Mouse (Mus musculus) hindbrain, postnatal 0 days (tissue): ENCODE measurements around the gene Pxmp4. TPM values are rescaled to one million over a fixed set of nuclear protein-coding genes. Genes with fewer than 3 reads are reported as not detected.

Source experiments
- ATAC-seq: fragments of 200-750 bp; cut with Nextera tagmentation; 2 replicates; pipeline ENCODE4 v1.8.0; 2017; ENCODE audit warnings: mild to moderate bottlenecking, moderate TSS enrichment, moderate library complexity
- DNase-seq: peaks from one replicate; pipeline ENCODE4 v3.0.0-alpha.2; 2015; ENCODE audit warnings: low spot score
- H3K27ac ChIP-seq: fragments of 300-500 bp; sonication (generic); 2 replicates; pipeline ENCODE4 v1.5.1; 2014; ENCODE audit warnings: mild to moderate bottlenecking
- H3K27me3 ChIP-seq: fragments of 300-500 bp; sonication (generic); 2 replicates; pipeline ENCODE4 v1.6.1; 2014; ENCODE audit warnings: low read length, mixed read lengths; ENCODE audit not compliant: insufficient read depth
- H3K36me3 ChIP-seq: fragments of 300-500 bp; sonication (generic); 2 replicates; pipeline ENCODE4 v1.6.1; 2014; ENCODE audit warnings: low read length, mixed read lengths; ENCODE audit not compliant: insufficient read depth
- H3K4me1 ChIP-seq: fragments of 300-500 bp; sonication (generic); 2 replicates; pipeline ENCODE4 v1.6.1; 2014; ENCODE audit warnings: antibody characterized with exemption, low read length, mixed read lengths; ENCODE audit not compliant: insufficient read depth
- H3K4me2 ChIP-seq: fragments of 300-500 bp; sonication (generic); 2 replicates; pipeline ENCODE4 v1.6.1; 2014; ENCODE audit warnings: low read depth, mild to moderate bottlenecking, low read length, moderate library complexity, mixed read lengths
- H3K4me3 ChIP-seq: fragments of 300-500 bp; sonication (generic); 2 replicates; pipeline ENCODE4 v1.5.1; 2014; ENCODE audit warnings: low read length
- H3K9ac ChIP-seq: fragments of 300-500 bp; sonication (generic); replicated peaks from 2 replicates; pipeline ENCODE4 v1.6.1; 2014; ENCODE audit warnings: mild to moderate bottlenecking, low read length, moderate library complexity, mixed read lengths
- H3K9me3 ChIP-seq: fragments of 300-500 bp; sonication (generic); 2 replicates; pipeline ENCODE4 v1.6.1; 2016; ENCODE audit warnings: low read length, mixed read lengths
- CTCF ChIP-seq: IDR thresholded peaks from 2 replicates; pipeline ENCODE4 v1.5.1; 2016; ENCODE audit warnings: antibody characterized with exemption, control low read depth, low read depth
- WGBS: fragments of 180-500 bp; shearing (Covaris S2); extraction: QIAGEN DNeasy Blood & Tissue Kit; methylation state at CpG from one replicate; pipeline ENCODE4 v1.1.7; 2014; 5-methylcytosine and 5-hydroxymethylcytosine counted together
- polyA plus RNA-seq: library from polyadenylated mRNA; unstranded; fragments of >200 nt; fragmentation: Nextera tagmentation; extraction: Ambion mirVana; gene quantifications from 2 replicates; pipeline ENCODE4 v1.2.1, GENCODE M21; 2015
- total RNA-seq: library from RNA; depleted of rRNA; stranded (reverse); fragments of >200 nt; gene quantifications from 2 replicates; pipeline ENCODE4 v1.2.3, GENCODE M21; 2014

Gene Pxmp4
- total and polyA plus RNA-seq, 2 experiments from 2014 or later, result 21.9 to 24.8 TPM

GRCm38 (mm10) chr2:154568329-154569070, 35.0 kb downstream of the Pxmp4 start:
- 12% methylated on average over 10 of the region's 10 CpGs for WGBS
- ATAC-seq, result no peak
- Histone ChIP-seq H3K4me1 (no peaks in the 10 kb centered on the region; the same call in 1 of the 2 replicates), H3K27me3 (no peaks in the 10 kb centered on the region), H3K4me3 (peak overlapping the region; percentile 74), H3K36me3 (no peaks in the 10 kb centered on the region), H3K4me2 (peak overlapping the region; percentile 92), H3K27ac (peak overlapping the region; percentile 74), H3K9me3 (no peaks in the 10 kb centered on the region), H3K9ac (peak overlapping the region; percentile 59)
- no peak for TF ChIP-seq CTCF
- DNase-seq, result peak; percentile 49

GRCm38 (mm10) chr2:154567766-154568165, 35.7 kb downstream of the Pxmp4 start:
- ATAC-seq, result no peak
- H3K36me3 ChIP-seq, result no peaks in the 10 kb centered on the region

GRCm38 (mm10) chr2:154566641-154567040, 36.9 kb downstream of the Pxmp4 start:
- ATAC-seq (no peak), DNase-seq (no peak)
- no peak overlapping the region for H3K4me3 ChIP-seq
- peak overlapping the region; percentile 2; the same call in 1 of the 2 replicates for H3K4me2 ChIP-seq
- no peaks in the 10 kb centered on the region for H3K9me3 ChIP-seq
- TF ChIP-seq CTCF, result no peak
- H3K27ac ChIP-seq, result no peak overlapping the region
- no peaks in the 10 kb centered on the region for H3K27me3 ChIP-seq
- 42% methylated on average over 8 of the region's 8 CpGs for WGBS
- no peaks in the 10 kb centered on the region for H3K36me3 ChIP-seq
- H3K9ac ChIP-seq, result no peak overlapping the region
- no peaks in the 10 kb centered on the region; the same call in 1 of the 2 replicates for H3K4me1 ChIP-seq

More at GRCm38 (mm10) chr2:154567766-154568165, 35.7 kb downstream of the Pxmp4 start:
- Histone ChIP-seq H3K9ac (no peak overlapping the region), H3K4me1 (no peaks in the 10 kb centered on the region; the same call in 1 of the 2 replicates), H3K27me3 (no peaks in the 10 kb centered on the region), H3K4me3 (peak overlapping the region; percentile 74; the same call in 1 of the 2 replicates), H3K9me3 (no peaks in the 10 kb centered on the region), H3K4me2 (peak overlapping the region; percentile 92), H3K27ac (no peak overlapping the region; the same call in 1 of the 2 replicates)
- WGBS, result 54% methylated on average over 2 of the region's 2 CpGs
- DNase-seq, result no peak
- TF ChIP-seq CTCF, result no peak

- 63% methylated on average over 3 of the region's 3 CpGs for WGBS
- H3K27me3 ChIP-seq, result no peaks in the 10 kb centered on the region
- 0 out of 2 replicates have a peak overlapping the region, but pooled peaks have one; percentile 22 for H3K9ac ChIP-seq
- H3K4me3 ChIP-seq, result no peak overlapping the region
- H3K4me2 ChIP-seq, result no peak overlapping the region
- no peaks in the 10 kb centered on the region for H3K9me3 ChIP-seq
- no peaks in the 10 kb centered on the region for H3K36me3 ChIP-seq
- no peaks in the 10 kb centered on the region; the same call in 1 of the 2 replicates for H3K4me1 ChIP-seq
- H3K27ac ChIP-seq, result peak overlapping the region; percentile 51
- ATAC-seq, result no peak; the same call in 1 of the 2 replicates
- peak; percentile 67 for DNase-seq
- TF ChIP-seq CTCF, result no peak
These were observed 37.9 kb downstream of the Pxmp4 start for GRCm38 (mm10) chr2:154565562-154565961.

GRCm38 (mm10) chr2:154563612-154564170, 39.8 kb downstream of the Pxmp4 start:
- ATAC-seq (no peak), DNase-seq (no peak)

GRCm38 (mm10) chr2:154558264-154559039, 45.1 kb downstream of the Pxmp4 start, which contains the start of gene Necab3:
Gene Necab3, minus strand, starts transcription at chr2:154558890.
- TF ChIP-seq CTCF, result no peak
- DNase-seq (peak; percentile 63), ATAC-seq (peak; percentile 66)
- H3K4me2 ChIP-seq, result peak within 1 kb of the TSS; percentile 72
- H3K9me3 ChIP-seq, result no peaks in the 10 kb centered on the region
- WGBS, result 4% methylated on average over 34 of the region's 34 CpGs
- peak within 1 kb of the TSS; percentile 70 for H3K27ac ChIP-seq
- H3K4me1 ChIP-seq, result peaks cover 31% of the 10 kb centered on the region
- peak within 1 kb of the TSS; percentile 43 for H3K4me3 ChIP-seq
- H3K9ac ChIP-seq, result peak within 1 kb of the TSS; percentile 55
- H3K36me3 ChIP-seq, result no peaks in the 10 kb centered on the region
- no peaks in the 10 kb centered on the region for H3K27me3 ChIP-seq

More at GRCm38 (mm10) chr2:154563612-154564170, 39.8 kb downstream of the Pxmp4 start:
- H3K4me3 ChIP-seq, result no peak overlapping the region
- H3K27ac ChIP-seq, result no peak overlapping the region
- no peak for TF ChIP-seq CTCF
- no peak overlapping the region for H3K4me2 ChIP-seq
- no peak overlapping the region for H3K9ac ChIP-seq
- no peaks in the 10 kb centered on the region for H3K36me3 ChIP-seq
- no peaks in the 10 kb centered on the region for H3K27me3 ChIP-seq
- H3K9me3 ChIP-seq, result no peaks in the 10 kb centered on the region
- peaks cover 6% of the 10 kb centered on the region for H3K4me1 ChIP-seq
- 85% methylated on average over 22 of the region's 22 CpGs for WGBS
